Mouse (Mus musculus) layer of hippocampus, postnatal 14 days (tissue): ENCODE results near the gene Tank. TPM values are rescaled to one million over a fixed set of nuclear protein-coding genes. Genes with fewer than 3 reads are reported as not detected.

ENCODE experiments used
- DNase-seq, 2 experiments: peaks; one replicate each; pipeline ENCODE4 v3.0.0; 2021 to 2022; ENCODE audit warnings: low spot score in 2 of 2, mixed read lengths in 1 of 2
- long read RNA-seq, 2 experiments: library from polyadenylated mRNA; stranded (forward); transcript quantifications; one replicate each; pipeline ENCODE4 v2.0.0; 2021
- total RNA-seq, 2 experiments: library from RNA; stranded (reverse); gene quantifications; 2 replicates each; pipeline ENCODE4 v1.2.3; 2021

Gene Tank
- 10 to 100 TPM; 31.8 to 32.6 TPM for total RNA-seq
- long read RNA-seq, experiment 1, transcript Tank-203 (8 exons, 2,039 nt) = major isoform, 11 of 30 reads
- long read RNA-seq, experiment 1, partial matches to known transcripts = 3 of 30 reads
- long read RNA-seq, experiment 1, other reads (novel, unspliced or antisense) = 16 of 30 reads
- long read RNA-seq, experiment 2, transcript Tank-203 (8 exons, 2,039 nt) = major isoform, 11 of 27 reads
- long read RNA-seq, experiment 2, partial matches to known transcripts = 3 of 27 reads
- long read RNA-seq, experiment 2, other reads (novel, unspliced or antisense) = 13 of 27 reads

GRCm38 (mm10) chr2:61578433-61578832 lies at the start of gene Tank:
Gene Tank (plus strand): TSS chr2:61578585.
- DNase-seq = no peak

DNA sequence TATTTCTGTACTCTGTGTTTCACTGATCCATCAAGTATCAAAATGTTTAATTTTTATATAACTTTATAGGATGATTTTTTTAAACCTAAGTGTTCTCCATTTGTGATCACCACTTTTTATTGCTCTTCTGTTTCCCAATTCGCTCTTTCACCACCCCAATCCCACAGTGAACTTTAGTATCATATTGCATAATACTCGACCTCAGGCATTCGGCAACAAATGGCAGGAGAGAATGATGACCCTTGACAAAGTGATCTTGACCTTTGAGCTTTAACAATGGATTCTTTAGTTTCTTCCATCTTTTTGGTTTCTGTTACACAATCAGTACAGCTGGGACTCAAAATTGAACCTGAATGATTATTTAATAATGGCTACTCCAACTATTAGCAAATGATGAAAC lies 46.1 kb upstream of the Tank start:
- no peak for DNase-seq

- peak; percentile 56 to 88 for DNase-seq
Measured at GRCm38 (mm10) chr2:61533131-61533530, 45.3 kb upstream of the Tank start.

GRCm38 (mm10) chr2:61536901-61537300 lies 41.5 kb upstream of the Tank start:
- DNase-seq = no peak

DNA sequence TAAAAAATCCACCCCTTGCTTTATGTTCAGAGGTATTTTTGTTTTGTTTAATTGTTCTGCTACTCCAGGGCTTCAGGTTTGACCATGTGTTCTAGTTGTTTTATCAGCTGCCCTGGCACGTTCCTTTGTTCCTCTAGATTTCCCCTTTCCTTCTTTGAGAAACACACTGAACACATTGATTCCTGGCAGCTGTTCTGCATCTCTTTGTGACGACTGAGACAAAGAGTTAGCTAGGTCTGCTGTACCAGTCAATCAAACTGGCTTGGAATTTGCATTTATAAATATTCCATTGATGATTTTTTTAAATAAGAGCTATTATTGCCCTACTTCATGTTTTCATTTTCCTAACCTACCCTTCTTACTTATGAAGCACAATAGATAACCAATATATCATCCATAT lies 39.0 kb upstream of the Tank start:
- no peak for DNase-seq

DNA sequence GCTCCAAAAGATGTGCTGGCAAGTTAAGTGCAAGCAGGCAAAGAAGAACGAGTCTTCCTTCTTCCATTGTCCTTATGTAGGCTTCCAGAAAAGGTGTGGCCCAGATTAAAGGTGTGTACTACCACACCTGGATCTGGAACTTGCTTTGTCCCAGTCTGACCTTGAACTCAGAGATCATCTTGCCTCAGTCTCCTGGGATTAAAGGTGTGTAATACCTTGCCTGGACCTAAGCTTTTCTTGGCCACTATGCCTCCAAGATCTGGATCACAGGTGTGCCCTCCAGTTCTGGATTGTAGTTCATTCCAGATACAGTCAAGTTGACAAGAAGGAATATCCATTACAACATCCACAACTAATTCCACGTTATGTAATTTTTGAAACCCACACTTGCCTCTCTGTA lies 36.0 kb upstream of the Tank start:
- DNase-seq = no peak

GRCm38 (mm10) chr2:61545666-61546065 lies 32.7 kb upstream of the Tank start:
- DNase-seq = no peak

DNA sequence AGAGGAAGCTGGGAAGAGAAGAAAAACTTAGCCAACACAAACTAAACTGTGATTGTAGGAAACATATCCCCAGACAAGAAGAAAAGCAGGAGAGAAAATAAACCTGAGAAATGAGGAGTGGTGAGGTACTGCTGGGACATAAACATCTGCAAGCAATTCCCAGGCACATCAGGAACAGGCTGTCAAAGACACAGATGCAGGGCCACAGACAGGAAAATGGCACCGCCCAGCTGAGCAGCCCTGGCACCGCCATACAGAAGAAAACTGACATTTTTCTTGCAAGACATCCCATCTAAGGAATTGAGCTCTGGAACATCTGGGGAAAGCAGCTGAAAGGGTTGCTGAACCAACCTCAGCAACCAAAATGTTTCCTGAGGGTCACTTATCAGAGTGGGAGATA lies 30.4 kb upstream of the Tank start:
- DNase-seq = no peak

- no peak for DNase-seq
Measured at GRCm38 (mm10) chr2:61551680-61552079, 26.7 kb upstream of the Tank start.

DNA sequence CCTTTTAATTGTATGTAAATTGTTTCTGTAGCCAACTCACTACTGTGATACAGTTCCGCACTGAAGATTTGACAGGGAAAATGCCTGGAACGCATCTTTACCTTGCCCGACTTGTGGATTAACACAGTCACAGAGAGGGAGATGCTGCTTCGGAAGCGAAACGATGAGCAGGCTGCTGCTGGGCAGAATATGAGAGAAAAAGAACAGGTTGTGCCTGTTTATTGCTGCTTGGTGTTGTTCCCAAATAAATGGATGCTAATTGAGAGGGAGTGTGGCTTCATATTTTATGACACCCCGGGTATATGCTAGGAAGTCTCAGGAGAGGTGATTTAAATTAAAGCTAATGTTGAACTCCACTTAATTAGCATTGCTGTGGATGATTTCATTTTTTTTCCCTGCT lies 23.0 kb upstream of the Tank start:
- no peak for DNase-seq

- DNase-seq = no peak
Measured at GRCm38 (mm10) chr2:61555825-61556224, 22.6 kb upstream of the Tank start.

DNA sequence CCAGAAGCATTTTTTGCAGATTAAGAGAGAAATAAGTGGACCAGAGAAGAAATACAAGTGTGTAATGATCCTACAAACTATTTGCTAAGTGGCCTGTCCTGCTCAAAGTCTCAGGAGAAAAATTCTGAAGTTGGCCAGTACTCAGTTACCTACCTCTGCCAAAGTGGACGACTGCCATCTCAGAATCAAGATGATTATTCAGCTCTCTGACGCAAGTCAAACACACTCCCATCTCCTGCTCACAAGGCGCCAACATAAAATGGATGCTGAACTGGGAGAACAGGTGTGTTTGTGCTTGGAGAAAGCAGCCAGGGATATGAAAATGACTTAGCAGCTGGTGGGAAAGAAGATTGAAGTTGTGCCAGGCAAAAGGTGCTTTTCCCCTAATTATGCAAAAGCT lies 21.7 kb upstream of the Tank start:
- no peak for DNase-seq

DNA sequence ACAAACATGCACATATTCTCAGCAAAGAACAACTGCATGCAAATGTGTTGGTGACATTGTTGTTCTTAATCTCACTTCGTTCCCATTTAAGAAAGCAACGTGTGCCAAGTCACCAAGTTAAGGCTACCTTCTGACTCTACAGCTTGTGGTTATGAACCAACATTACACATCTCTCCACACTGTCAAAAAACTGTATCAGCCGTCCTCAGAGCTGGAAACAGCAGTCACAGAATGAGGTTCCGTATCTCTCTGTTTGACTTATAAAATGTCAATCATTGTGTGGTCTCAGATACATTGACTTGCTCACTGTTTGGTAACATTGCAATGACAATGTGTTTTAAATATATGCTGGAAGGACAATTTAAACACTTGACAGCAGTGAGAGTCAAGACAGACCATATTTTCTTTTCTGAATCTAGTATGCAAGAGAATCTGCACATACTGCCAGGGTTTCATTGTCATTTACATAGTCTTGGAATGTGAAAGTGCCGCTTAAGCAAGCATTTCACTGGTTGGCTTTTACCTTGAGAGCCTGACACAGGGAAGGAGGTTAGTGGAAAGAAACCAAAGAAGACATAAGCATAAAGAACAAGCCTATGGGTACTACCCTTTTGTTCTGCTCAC lies 20.4 kb upstream of the Tank start:
- no peak for DNase-seq

GRCm38 (mm10) chr2:61561058-61561457 lies 17.3 kb upstream of the Tank start:
- DNase-seq = no peak

- no peak for DNase-seq
Measured at GRCm38 (mm10) chr2:61563202-61563601, 15.2 kb upstream of the Tank start.

DNA sequence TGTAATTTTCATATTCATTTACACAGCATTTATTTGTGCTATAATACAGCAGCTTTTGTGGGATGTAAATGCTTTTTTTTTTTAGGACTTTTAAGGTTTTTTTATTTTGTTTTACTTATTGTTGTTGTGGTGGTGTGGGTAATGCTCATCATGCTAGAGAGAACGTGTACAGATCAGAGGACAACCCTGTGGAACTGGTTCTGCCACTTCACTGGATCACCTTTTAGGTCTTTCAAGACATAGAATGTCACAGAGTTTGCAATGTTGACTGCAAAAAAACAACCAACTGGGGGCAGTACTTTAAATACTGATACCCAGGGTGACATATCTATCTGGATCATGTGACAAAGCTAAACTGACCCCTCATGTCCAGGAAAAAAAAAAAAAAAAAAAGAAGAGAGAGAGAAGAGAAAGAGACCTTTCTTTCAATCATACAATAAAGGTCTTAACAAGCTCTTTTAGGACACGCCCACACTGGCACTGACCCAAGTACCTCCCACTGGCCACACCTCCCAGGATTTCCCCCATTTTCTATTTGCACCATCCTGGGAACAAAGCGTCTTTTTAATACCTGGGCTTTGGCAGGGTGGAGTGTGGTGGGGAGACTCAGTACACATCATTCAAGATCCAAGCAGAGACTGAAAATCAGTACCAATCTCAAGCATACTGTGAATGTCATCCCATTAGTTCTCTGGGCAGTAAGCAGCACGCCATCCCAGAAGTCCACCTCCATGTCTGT lies 11.2 kb upstream of the Tank start:
- DNase-seq = no peak

GRCm38 (mm10) chr2:61569181-61569580 lies 9.2 kb upstream of the Tank start:
- no peak for DNase-seq

DNA sequence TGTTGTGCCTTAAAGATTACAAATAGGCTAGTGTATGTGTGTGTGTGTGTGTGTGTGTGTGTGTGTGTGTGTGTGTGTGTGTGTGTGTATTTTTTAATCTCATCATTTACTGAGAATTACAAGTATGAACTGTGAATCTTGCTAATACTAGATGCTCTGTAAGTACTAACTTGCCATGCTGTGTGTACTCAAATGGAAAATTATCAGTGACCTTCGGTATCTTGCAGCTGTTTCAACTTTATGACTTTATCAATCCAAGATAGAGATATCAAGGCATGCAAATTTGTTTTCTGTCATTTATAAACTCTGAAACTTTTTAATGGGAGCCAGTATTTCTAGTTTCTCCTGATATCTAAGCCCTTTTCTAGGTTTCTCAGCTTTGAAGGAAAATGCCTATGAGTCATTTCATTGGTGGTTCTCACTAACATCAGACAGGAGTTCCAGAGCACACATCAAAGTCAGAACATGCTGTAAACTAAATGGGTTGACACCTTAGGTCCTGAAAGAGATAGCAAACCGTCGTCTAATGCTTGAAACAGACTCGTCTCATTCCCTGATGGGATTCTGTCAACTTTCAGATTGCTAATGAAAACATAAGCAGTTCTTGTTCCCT lies 6.9 kb upstream of the Tank start:
- DNase-seq = no peak

GRCm38 (mm10) chr2:61576497-61576896 lies 1.9 kb upstream of the Tank start:
- DNase-seq = no peak

GRCm38 (mm10) chr2:61576928-61577695 lies 1.3 kb upstream of the Tank start:
- no peak for DNase-seq

- DNase-seq = no peak
Measured at GRCm38 (mm10) chr2:61577696-61578062, 706 bp upstream of the Tank start.
